Mouse (Mus musculus) liver, embryonic 16.5 days (tissue): Measurements from ENCODE around the gene Gm3106. TPM values are rescaled to one million over a fixed set of nuclear protein-coding genes. Genes with fewer than 3 reads are reported as not detected.
"Not testable (repeated sequence)": the region's sequence is repeated elsewhere in the genome, so short reads cannot be mapped to it uniquely, and the experiment has no call there.

Experiments used
- ATAC-seq: fragments of 200-750 bp; cut with Nextera tagmentation; 2 replicates; pipeline ENCODE4 v1.8.0; 2017; ENCODE audit warnings: low read depth, mild to moderate bottlenecking, moderate number of reproducible peaks, moderate library complexity
- H3K27ac ChIP-seq: fragments of 300-500 bp; sonication (generic); 2 replicates; pipeline ENCODE4 v1.5.1; 2014; ENCODE audit warnings: mild to moderate bottlenecking, low read length
- H3K27me3 ChIP-seq: fragments of 300-500 bp; sonication (generic); 2 replicates; pipeline ENCODE4 v1.6.1; 2014; ENCODE audit warnings: low read depth, low read length, mixed read lengths; ENCODE audit not compliant: control insufficient read depth, insufficient read depth
- H3K36me3 ChIP-seq: fragments of 300-500 bp; sonication (generic); 2 replicates; pipeline ENCODE4 v1.6.1; 2014; ENCODE audit warnings: mild to moderate bottlenecking; ENCODE audit not compliant: control insufficient read depth, insufficient read depth
- H3K4me1 ChIP-seq: fragments of 300-500 bp; sonication (generic); 2 replicates; pipeline ENCODE4 v1.6.1; 2014; ENCODE audit warnings: low read depth, low read length, mixed read lengths; ENCODE audit not compliant: control insufficient read depth
- H3K4me2 ChIP-seq: fragments of 300-500 bp; sonication (generic); 2 replicates; pipeline ENCODE4 v1.6.1; 2014; ENCODE audit warnings: low read depth, low read length, mixed read lengths
- H3K4me3 ChIP-seq: fragments of 300-500 bp; sonication (generic); 2 replicates; pipeline ENCODE4 v1.5.1; 2014; ENCODE audit warnings: low read depth, mild to moderate bottlenecking, low read length
- H3K9ac ChIP-seq: fragments of 300-500 bp; sonication (generic); 2 replicates; pipeline ENCODE4 v1.6.1; 2014; ENCODE audit warnings: low read depth, low read length
- H3K9me3 ChIP-seq: fragments of 300-500 bp; sonication (generic); replicated peaks from 2 replicates; pipeline ENCODE4 v1.6.1; 2016; ENCODE audit warnings: low read length; ENCODE audit not compliant: control insufficient read depth
- WGBS: fragments of 180-500 bp; shearing (Covaris S2); extraction: QIAGEN DNeasy Blood & Tissue Kit; methylation state at CpG from one replicate; pipeline ENCODE4 v1.1.7; 2014; ENCODE audit not compliant: insufficient replicate concordance; 5-methylcytosine and 5-hydroxymethylcytosine counted together
- polyA plus RNA-seq: library from polyadenylated mRNA; unstranded; fragments of >200 nt; fragmentation: Nextera tagmentation; extraction: Ambion mirVana; gene quantifications from 2 replicates; pipeline ENCODE4 v1.2.1, GENCODE M21; 2015

Gene Gm3106
- polyA plus RNA-seq: not detected in 2 replicates

DNA sequence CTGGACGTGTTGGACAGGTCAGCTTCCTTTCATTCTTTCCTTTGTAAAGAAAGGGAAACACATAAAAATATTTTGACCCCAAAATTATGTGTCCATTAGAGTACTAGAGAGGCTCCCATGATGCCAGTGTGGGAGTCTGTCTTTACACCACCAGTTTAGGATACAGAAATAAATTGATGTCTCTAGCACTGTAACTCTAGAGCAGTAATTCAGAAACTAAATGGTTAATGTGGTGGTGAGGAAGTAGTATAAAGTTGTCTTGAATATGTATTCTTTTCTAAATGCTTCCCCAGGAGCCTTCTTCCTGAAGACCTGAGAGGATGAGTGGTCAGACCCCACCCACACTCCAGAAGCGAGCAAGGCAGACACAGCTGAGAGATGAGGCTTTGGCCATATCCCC is at the start of gene Gm3106:
Gm3106 (plus strand) TSS at position 301 of the 400 bp plus-strand sequence.
- not testable (repeated sequence) for H3K9me3 ChIP-seq, H3K4me3 ChIP-seq, H3K4me2 ChIP-seq, H3K36me3 ChIP-seq, H3K4me1 ChIP-seq, H3K27me3 ChIP-seq, H3K27ac ChIP-seq, ATAC-seq, H3K9ac ChIP-seq
- WGBS: no CpG with 5 or more reads among the region's 2 CpGs

Other genes with a start within 250 kb of the Gm3106 start
- not detected in 2 replicates for gene BC061212, start 147.5 kb upstream of the Gm3106 start, polyA plus RNA-seq
- gene Gm6351, start 141.6 kb upstream of the Gm3106 start, polyA plus RNA-seq: not detected in 2 replicates
- gene A430089I19Rik, start 88.8 kb downstream of the Gm3106 start, polyA plus RNA-seq: not detected in 2 replicates
- not detected in 2 replicates for gene Gm6502, start 96.4 kb downstream of the Gm3106 start, polyA plus RNA-seq
- not detected in 2 replicates for gene AA792892, start 121.7 kb downstream of the Gm3106 start, polyA plus RNA-seq
- not detected in 2 replicates for gene Gm7682, start 227.8 kb downstream of the Gm3106 start, polyA plus RNA-seq